Mouse (Mus musculus) small intestine, adult 2 months (tissue): Measurements from ENCODE around the gene Bbs9.

Experiments
- CTCF ChIP-seq: fragments of 200-500 bp; IDR thresholded peaks from 2 replicates; pipeline ENCODE4 v1.5.1; 2012; ENCODE audit warnings: low read depth, mild to moderate bottlenecking, control low read depth, inconsistent platforms, low read length, moderate library complexity, mixed read lengths; ENCODE audit not compliant: insufficient replicate concordance, insufficient read length; ENCODE audit errors: extremely low read depth
- POLR2A ChIP-seq: fragments of 200-500 bp; IDR thresholded peaks from 2 replicates; pipeline ENCODE4 v1.6.1; 2012; ENCODE audit warnings: low read depth, mild to moderate bottlenecking, control low read depth, inconsistent platforms, low read length, moderate library complexity

DNA sequence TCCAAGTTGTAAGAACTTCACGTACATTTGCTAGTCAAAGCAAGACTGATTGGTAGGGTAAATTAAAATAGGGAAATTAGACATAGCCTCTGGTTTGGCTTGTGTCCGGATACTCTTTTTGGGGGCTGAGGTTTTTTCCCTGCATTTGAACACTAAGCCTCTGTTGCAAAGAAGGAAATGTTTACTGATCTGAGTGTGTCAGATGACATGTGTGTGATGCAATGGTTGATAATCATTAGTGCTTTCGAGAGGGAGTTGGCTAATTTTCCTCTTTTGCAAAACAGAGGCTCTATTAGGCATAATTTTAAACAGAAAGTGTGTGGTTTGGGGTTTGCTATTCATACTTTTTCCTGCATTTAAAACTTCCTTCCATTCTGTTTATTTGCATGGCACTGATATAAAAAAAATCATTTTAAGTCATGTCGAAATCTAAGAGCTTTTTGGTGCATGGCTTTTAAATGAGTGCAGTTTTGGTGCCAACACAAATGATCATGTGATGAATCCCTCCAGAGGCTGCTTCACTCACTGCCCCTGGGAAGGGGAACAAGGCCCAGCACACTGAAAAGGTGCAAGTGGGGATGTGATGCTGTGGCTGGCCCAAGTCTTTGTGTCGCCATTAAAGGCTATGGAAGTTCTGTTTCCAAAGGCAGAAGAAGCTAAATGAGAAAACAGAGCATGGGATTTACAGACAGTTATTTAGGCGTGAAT is 211.4 kb downstream of the Bbs9 start:
- no peak for TF ChIP-seq POLR2A
- no peak for TF ChIP-seq CTCF
